Mouse (Mus musculus): ENCODE data around the gene Fam167b. TPM values are rescaled to one million over a fixed set of nuclear protein-coding genes. Genes with fewer than 3 reads are reported as not detected.

Fam167b gene
- polyA plus RNA-seq, 1 experiment = 1.9 TPM

- no peak for DNase-seq
- peak overlapping the region; percentile 51 for H3K4me3 ChIP-seq (replicated peaks; ENCODE audit: extremely low read depth, low read depth, low read length)
- TF ChIP-seq POLR2A (IDR thresholded peaks at IDR 0.05; ENCODE audit: borderline replicate concordance, extremely low read depth, low read depth, low read length) (no peak), CTCF (IDR thresholded peaks at IDR 0.05; ENCODE audit: insufficient read depth, low read length) (no peak)
- H3K4me1 ChIP-seq (ENCODE audit: control insufficient read depth, insufficient read depth, low read length) = peaks cover 25% of the 10 kb centered on the region
- WGBS = 57% methylated on average over 11 of the region's 11 CpGs
Measured at GRCm38 (mm10) chr4:129620419-129621282, 42.3 kb upstream of the Fam167b start.

- 5% methylated on average over 44 of the region's 44 CpGs for WGBS
- peak within 1 kb of the TSS; percentile 96 for H3K4me3 ChIP-seq (replicated peaks; ENCODE audit: extremely low read depth, low read depth, low read length)
- no peak for TF ChIP-seq CTCF (IDR thresholded peaks at IDR 0.05; ENCODE audit: insufficient read depth, low read length)
- peak; percentile 98; the same call in 1 of the 2 replicates for TF ChIP-seq POLR2A (IDR thresholded peaks at IDR 0.05; ENCODE audit: borderline replicate concordance, extremely low read depth, low read depth, low read length)
- peak; percentile 91 for DNase-seq
- H3K4me1 ChIP-seq (ENCODE audit: control insufficient read depth, insufficient read depth, low read length) = peaks cover 15% of the 10 kb centered on the region
Measured at GRCm38 (mm10) chr4:129618786-129619691, 40.7 kb upstream of the Fam167b start, which contains the start of gene Iqcc. Gene Iqcc, minus strand, starts transcription at chr4:129619099.

- no peak overlapping the region for H3K4me3 ChIP-seq (replicated peaks; ENCODE audit: extremely low read depth, low read depth, low read length)
- DNase-seq = no peak
- WGBS = 90% methylated on average over 5 of the region's 5 CpGs
- TF ChIP-seq POLR2A (IDR thresholded peaks at IDR 0.05; ENCODE audit: borderline replicate concordance, extremely low read depth, low read depth, low read length) = no peak
- H3K4me1 ChIP-seq (ENCODE audit: control insufficient read depth, insufficient read depth, low read length) = peaks cover 15% of the 10 kb centered on the region
Measured at GRCm38 (mm10) chr4:129618031-129618430, 39.7 kb upstream of the Fam167b start.

GRCm38 (mm10) chr4:129617121-129617641 lies 38.8 kb upstream of the Fam167b start:
- Histone ChIP-seq H3K4me1 (ENCODE audit: control insufficient read depth, insufficient read depth, low read length) (peaks cover 8% of the 10 kb centered on the region), H3K4me3 (replicated peaks; ENCODE audit: extremely low read depth, low read depth, low read length) (no peak overlapping the region)
- WGBS = 89% methylated on average over 7 of the region's 7 CpGs
- no peak for DNase-seq
- TF ChIP-seq CTCF (IDR thresholded peaks at IDR 0.05; ENCODE audit: insufficient read depth, low read length) (no peak), POLR2A (IDR thresholded peaks at IDR 0.05; ENCODE audit: borderline replicate concordance, extremely low read depth, low read depth, low read length) (no peak)

GRCm38 (mm10) chr4:129616631-129617030 lies 38.3 kb upstream of the Fam167b start:
- DNase-seq = no peak
- 88% methylated on average over 3 of the region's 3 CpGs for WGBS
- Histone ChIP-seq H3K4me1 (ENCODE audit: control insufficient read depth, insufficient read depth, low read length) (peaks cover 7% of the 10 kb centered on the region), H3K4me3 (replicated peaks; ENCODE audit: extremely low read depth, low read depth, low read length) (no peak overlapping the region)
- TF ChIP-seq POLR2A (IDR thresholded peaks at IDR 0.05; ENCODE audit: borderline replicate concordance, extremely low read depth, low read depth, low read length) = no peak
- no peak for TF ChIP-seq CTCF (IDR thresholded peaks at IDR 0.05; ENCODE audit: insufficient read depth, low read length)

GRCm38 (mm10) chr4:129615801-129616290 lies 37.5 kb upstream of the Fam167b start:
- Histone ChIP-seq H3K4me1 (ENCODE audit: control insufficient read depth, insufficient read depth, low read length) (peaks cover 6% of the 10 kb centered on the region), H3K4me3 (replicated peaks; ENCODE audit: extremely low read depth, low read depth, low read length) (no peak overlapping the region)
- 89% methylated on average over 9 of the region's 9 CpGs for WGBS
- no peak for DNase-seq
- no peak for TF ChIP-seq CTCF (IDR thresholded peaks at IDR 0.05; ENCODE audit: insufficient read depth, low read length)
- no peak for TF ChIP-seq POLR2A (IDR thresholded peaks at IDR 0.05; ENCODE audit: borderline replicate concordance, extremely low read depth, low read depth, low read length)

GRCm38 (mm10) chr4:129614093-129614492 lies 35.7 kb upstream of the Fam167b start, which contains the start of gene Dcdc2b:
Gene Dcdc2b, minus strand, starts transcription at chr4:129614257.
- 63% methylated on average over 6 of the region's 6 CpGs for WGBS
- DNase-seq = peak; percentile 62
- TF ChIP-seq POLR2A (IDR thresholded peaks at IDR 0.05; ENCODE audit: borderline replicate concordance, extremely low read depth, low read depth, low read length) (no peak), CTCF (IDR thresholded peaks at IDR 0.05; ENCODE audit: insufficient read depth, low read length) (no peak)
- Histone ChIP-seq H3K4me3 (replicated peaks; ENCODE audit: extremely low read depth, low read depth, low read length) (no peak within 1 kb of the TSS), H3K4me1 (ENCODE audit: control insufficient read depth, insufficient read depth, low read length) (no peaks in the 10 kb centered on the region)

- no peak for TF ChIP-seq CTCF (IDR thresholded peaks at IDR 0.05; ENCODE audit: insufficient read depth, low read length)
- TF ChIP-seq POLR2A (IDR thresholded peaks at IDR 0.05; ENCODE audit: borderline replicate concordance, extremely low read depth, low read depth, low read length) = no peak
Measured at GRCm38 (mm10) chr4:129610472-129610871, 32.1 kb upstream of the Fam167b start.

GRCm38 (mm10) chr4:129610026-129610425 lies 31.7 kb upstream of the Fam167b start:
- H3K4me3 ChIP-seq (replicated peaks; ENCODE audit: extremely low read depth, low read depth, low read length) = no peak overlapping the region
- TF ChIP-seq POLR2A (IDR thresholded peaks at IDR 0.05; ENCODE audit: borderline replicate concordance, extremely low read depth, low read depth, low read length) (no peak), CTCF (IDR thresholded peaks at IDR 0.05; ENCODE audit: insufficient read depth, low read length) (no peak)
- no peaks in the 10 kb centered on the region for H3K4me1 ChIP-seq (ENCODE audit: control insufficient read depth, insufficient read depth, low read length)
- WGBS = 66% methylated on average over 4 of the region's 4 CpGs
- DNase-seq = no peak

More at GRCm38 (mm10) chr4:129610472-129610871, 32.1 kb upstream of the Fam167b start:
- DNase-seq = no peak
- Histone ChIP-seq H3K4me3 (replicated peaks; ENCODE audit: extremely low read depth, low read depth, low read length) (no peak overlapping the region), H3K4me1 (ENCODE audit: control insufficient read depth, insufficient read depth, low read length) (no peaks in the 10 kb centered on the region)
- 56% methylated on average over 4 of the region's 4 CpGs for WGBS

Data from lung, adult 2 months (tissue).